Mouse (Mus musculus) layer of hippocampus, adult 9-10 months (tissue): ENCODE measurements around the gene Higd1a.

Experiments used
- DNase-seq: peaks from one replicate; pipeline ENCODE4 v3.0.0; 2022; ENCODE audit warnings: low spot score

The Higd1a gene

DNA sequence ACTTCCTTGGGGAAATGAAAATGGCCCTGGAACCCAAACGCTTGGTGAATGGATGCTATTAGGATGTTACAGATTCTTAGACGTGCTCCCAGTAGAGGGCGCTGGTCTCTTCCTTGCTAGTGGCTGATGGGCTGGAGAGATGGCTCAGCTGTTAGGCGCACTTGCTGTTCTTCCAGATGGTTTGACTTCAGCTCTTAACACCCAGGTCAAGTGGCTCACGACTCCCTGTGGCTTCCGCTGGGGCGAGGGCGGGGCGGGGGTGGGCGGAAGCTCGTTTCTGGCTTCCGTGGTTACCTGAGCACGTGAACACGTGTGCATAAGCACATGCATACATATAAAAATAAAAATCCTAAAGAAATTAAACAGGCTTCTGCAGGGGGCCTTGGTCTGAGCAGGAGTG, 22.7 kb upstream of the Higd1a start:
- no peak for DNase-seq

DNA sequence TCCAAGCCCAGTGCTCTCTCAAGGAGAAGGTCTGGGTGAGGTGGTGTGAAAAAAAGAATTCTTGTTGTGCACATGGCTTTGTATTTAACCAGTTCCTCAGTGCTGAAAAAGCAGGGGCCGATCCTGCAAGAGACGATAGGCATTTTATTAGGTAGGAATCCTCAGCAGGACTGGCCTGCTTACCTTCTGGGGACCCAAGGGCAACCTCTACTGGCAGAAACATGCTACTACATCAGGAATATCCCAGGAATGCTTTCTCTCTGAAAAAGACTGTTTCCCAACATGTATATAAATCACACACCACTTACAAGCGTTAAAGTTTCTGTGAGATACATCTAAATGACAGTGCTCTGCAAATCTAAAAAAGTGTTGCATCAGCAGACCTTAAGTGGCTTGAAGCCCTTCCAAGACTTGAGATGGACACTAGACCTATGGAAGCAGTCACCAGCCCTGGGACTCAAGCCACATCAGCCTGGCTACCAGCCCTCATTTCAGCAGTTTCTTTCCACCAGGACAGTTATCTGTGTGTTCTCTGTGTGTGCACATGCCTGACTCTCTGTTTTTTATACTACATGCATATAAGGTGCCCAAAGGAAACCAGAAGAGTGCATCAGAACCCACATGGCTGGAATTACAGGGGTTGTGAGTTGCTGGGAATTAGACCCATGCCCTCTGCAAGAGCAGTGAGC, 19.0 kb upstream of the Higd1a start:
- DNase-seq, result peak; percentile 78

DNA sequence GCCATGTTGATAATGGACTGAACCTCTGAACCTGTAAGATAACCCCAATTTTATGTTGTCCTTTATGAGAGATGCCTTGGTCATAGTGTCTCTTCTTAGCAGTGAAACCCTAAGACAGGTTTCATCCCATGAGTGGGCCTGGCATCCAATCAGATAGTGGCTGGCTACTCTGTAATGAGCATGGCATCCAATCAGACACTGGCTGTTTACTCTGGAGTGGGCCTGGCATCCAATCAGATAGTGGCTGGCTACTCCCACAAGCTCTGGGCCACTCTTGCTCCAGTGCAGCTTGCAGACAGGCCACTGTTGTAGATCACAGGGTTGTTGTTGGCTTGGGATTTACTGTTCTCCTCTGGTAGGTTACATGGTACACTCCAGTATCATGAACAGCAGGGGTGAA, 15.4 kb upstream of the Higd1a start:
- DNase-seq, result no peak

DNA sequence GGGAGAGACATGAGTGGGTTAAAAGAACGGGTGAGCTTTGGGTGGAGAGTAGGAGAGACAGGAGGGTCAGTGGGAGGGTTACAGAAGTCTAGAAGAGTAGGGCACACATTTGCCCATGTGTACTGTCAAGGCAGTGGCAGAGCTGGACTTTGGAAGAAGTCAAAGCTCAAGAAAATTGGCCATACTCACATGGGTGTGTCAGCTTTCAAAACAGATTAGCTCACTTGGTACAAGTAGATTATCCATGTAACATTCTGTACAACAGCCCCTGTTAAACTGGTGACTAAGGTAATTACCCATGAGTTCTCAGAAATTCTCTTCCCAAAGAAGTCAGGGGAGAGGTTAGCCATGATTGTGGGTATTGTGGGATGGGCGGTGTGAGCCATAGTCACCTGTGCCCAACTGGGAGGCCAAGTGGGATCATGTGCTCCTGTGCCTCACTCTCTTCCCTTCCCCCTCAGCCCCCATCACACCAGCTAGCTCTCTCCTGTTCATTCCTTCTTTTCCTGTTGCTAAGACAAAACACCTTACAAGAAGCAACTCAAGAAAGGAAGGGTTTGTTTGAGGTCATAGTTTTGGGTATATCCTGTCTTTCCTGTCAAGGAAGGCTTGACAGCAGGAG, 14.0 kb upstream of the Higd1a start:
- DNase-seq, result no peak

DNA sequence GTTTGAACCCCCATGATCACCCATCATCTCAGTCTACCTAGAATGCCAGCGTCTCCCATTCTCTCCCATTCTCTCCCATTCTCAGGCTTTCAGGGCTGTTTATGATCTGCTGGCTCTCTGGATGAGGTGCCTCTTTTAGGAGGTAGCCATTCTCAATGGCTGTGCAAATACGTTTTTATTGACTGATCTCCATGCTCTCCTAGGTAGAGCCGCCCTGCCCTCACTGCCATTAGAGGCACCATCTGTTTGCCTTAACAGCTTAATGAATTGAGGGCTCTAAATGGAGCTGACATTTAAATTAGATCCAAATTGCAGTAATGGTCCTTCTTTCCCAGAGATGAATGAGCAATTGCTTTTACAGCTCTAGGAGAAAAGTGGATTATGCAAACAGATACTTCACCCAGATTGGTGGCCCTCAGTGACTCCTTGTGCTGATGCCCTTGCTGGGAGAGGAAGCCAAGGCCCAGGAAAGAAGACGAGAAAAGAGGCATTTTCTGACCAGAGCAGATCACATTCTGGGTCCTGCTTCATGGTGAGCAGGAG, 11.9 kb upstream of the Higd1a start:
- DNase-seq, result no peak

DNA sequence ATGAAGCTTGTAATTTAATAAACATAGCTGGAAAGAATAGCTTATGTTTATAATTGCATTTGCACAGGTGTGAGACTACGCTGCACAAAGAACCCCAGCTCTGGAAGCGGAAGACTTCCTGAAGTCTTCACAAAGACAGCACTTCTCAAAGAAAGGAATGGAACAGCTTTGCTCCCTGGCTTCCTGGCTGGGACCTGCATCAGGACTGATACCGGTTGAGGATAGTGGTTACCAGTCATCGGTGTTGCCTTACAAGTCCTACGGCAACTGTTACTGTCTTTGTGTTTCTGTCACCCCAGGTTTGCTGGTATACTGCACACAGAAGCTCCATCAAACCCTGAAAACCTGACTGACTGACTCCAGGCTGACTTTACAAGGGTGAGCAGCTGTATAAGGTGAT, 11.3 kb upstream of the Higd1a start:
- no peak for DNase-seq

DNA sequence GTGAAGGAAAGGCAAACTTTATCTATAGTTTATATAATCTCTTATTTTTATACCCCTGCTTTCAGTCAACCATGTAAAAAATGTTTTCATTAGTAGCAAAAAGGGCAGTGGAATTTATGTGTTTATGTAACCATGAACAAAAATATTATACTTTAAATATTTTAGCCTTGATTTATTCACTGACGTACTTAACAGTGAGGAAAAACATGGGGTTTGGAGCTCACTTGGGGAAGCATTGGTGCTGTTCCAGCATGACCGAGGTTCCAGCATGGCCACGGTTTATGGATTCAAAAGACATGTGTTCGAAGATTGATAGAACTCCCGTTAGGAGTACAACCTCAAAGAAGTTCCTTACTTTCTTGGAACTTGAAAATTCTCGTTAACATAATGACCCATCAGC, 10.1 kb upstream of the Higd1a start:
- DNase-seq, result no peak

DNA sequence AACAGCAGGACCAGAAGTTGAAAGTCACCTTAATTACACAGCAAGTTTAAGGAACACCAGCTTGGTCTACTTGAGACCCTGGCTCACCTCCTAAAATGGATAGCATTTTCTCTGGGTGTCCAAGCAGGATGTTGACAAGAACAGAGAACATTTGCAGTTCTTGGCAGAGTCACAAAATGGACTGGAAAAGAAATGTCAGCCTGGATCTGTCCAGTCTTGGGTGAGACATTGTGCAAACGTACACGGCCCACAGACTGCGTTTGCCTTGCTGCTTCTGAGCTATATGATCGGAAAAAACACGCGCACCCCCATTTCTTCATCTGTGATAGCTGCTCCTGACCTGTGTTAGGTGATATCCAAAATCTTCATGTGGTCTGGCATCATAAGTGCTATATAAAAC, 9.5 kb upstream of the Higd1a start:
- DNase-seq, result no peak

DNA sequence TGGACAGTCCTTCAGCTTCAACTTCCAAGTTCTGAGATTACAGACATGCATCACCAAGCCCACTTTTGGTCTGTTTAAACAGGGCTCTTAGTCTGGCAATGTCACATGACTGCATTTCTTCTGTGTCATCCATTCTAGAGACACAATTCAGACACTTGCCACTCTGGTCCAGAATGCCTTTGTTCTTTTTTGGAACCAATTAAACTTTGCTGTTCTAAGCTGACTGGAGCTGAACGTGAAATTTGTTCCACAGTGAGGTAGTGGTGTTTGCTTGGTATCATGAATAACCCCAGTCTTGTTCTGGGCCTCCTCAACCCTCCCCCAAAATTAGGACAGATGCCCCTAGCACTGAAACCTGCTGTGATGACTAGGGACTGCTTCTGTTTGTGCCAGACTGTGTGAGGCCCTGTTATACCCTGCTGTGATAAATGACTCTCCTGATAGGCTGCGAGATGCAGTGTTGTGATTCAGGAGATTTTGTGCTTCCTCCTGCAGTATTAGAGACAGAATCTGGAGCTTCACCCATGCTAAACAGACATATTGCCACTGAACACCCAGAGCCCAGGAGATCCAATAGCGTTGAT, 7.4 kb upstream of the Higd1a start:
- DNase-seq, result no peak

DNA sequence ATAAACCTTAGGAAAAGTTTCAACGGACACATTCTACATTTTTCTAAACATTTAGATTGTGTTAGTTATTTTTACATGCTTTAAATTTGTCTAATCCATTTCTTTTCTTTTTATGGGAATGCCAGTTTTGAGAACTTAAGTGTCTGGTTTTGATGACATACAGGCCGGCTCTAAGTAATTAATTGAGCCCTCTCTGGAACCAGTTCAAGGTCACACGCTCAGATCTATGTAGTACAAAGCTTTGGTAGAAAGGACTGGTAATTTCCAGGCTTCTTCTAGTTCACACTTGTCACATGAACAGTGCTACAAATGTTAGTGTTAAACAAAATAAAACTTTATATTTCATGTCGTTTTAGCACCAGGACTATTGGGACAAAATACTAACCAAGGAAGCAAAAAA, 6.7 kb upstream of the Higd1a start:
- no peak for DNase-seq

DNA sequence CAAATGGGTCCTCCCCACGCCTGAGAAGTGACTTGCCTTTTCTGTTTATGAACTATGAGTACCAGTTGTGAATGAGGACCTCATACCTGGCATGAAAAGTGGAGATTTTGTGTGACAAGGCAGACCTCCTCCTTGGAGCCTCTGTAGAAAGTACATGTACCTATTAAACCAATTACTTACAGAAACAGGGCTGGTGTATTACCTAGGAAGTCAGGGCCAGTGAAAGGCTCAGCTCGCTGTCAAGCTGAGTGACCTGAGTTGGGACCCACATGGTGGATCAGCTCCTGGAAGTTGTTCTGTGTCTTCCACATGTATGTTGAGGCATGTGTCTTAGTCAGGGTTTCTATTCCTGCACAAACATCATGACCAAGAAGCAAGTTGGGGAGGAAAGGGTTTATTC, 2.8 kb upstream of the Higd1a start:
- DNase-seq, result no peak

DNA sequence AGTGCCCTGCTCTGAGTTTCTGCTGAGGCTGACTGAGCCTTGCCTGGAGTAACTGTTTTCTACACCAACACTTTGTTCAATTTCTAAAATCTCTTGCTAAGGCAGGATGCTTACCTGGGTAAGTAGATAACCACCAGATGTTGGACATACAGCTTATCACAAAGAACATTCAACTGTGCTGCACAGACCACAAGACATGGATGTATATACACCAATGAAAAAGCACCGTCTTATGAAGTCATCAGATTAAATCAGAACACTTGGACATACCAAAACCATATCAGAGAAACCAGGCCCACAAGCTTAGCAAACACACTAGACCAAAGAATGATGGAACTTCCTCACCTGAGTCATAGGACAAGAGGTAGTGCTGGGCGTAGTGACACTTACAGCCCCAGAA, 1.2 kb upstream of the Higd1a start:
- DNase-seq, result no peak

DNA sequence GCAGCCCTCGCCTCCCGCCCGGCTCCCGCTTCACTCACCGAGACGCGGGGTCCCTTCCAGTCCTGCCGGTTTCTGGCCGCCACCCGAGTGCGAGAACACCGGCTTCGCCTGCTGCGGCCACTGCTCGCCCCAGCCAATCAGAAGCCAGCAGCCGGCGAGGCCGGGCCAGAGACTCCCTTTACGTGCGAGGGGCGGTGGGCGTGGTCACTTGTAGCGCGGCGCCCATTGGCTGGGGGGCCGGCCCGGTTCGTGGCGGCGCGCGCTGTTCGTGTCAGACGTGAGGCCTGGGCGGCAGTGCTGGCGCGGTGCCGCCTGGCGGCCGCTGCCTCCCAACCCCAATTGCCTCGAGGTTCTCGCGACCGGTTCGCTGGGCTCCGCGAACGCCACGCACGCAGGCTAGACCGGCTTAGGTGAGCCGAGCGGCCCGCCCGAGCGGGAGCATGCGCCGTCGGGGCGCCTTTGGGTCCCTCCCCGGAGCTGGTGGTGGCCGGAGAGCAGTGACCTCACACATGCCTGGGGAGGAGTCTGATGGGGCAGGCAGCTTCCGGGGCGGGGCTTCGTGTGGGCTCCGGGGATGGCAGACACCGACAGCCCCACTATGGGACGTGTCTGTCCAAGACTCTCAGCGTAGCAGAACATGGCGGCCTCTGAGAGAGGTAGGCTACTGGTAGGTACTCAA, 549 bp downstream of the Higd1a start:
- peak; percentile 93 for DNase-seq

DNA sequence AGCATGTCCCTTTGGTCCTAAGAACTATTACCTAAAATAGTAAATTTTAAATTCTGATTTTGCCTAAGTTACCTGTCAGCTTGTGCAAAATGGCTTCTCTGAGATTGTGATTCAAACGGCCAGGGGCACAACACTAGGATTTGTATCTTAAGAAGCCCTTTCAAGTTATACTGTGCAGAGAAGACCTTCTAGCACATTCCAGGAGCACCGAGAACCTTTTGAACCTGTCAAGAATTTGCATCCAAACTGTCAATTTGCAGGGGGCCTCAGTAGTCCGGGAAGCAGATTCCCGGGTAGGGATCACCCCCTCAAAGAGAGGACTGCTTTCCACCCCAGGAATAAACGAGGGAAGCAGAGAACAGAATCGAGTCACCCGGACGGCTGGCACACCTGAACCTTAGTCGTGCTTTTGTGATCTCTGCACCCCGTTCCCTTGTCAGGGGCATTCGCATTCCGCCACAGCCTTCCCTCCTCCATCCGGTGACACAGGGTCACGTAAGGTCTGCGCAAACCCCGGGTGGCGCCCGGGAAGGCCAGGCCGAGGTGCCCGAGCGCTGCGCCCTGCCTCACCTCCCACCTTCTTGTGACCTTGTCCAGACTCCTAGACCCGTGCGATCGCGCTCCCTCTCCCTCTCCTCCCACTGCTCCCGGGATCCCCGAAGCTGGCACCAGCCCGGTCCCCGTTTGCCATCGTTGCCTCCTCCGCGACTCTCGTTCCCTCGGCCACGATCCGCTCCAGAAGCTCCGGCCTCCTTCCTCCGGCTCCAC, 1.3 kb downstream of the Higd1a start:
- DNase-seq, result no peak

DNA sequence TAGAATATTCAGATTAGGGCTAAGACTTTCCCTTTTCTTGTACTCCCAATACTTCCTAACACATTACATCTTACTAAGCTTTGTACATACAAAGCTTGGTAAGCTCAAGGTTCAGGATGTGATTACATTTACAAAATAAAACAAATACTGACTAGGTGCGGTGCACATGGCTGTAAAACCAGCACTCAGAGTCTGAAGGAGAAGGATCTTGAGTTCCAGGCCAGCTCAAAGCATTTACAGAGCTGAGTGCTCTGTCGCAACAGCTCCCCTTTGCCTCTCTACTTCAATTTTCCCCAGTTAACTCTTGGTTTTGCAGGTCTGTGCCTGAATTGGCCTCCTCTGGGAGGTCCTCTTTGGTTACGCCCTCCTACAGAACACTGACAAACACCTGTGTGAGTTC, 3.9 kb downstream of the Higd1a start:
- no peak for DNase-seq

DNA sequence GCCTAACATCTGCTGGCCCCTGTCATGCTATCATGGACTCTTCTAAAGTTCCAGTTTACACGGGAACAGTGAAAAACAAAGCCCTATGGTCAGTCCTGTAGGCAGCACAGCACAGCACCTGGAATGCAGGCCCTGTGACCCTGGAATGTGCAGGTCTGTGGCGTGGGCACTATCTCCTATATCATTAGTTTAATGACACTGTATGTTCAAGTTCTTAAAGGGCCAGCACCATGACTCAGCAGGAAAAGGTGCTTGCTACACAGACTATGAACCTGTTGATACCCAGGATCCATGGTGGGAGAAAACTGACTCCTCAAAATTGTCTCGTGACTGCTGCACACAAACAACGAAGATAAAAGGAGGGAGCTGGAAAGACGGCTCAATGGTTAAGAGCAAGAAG, 10.3 kb downstream of the Higd1a start:
- no peak for DNase-seq

DNA sequence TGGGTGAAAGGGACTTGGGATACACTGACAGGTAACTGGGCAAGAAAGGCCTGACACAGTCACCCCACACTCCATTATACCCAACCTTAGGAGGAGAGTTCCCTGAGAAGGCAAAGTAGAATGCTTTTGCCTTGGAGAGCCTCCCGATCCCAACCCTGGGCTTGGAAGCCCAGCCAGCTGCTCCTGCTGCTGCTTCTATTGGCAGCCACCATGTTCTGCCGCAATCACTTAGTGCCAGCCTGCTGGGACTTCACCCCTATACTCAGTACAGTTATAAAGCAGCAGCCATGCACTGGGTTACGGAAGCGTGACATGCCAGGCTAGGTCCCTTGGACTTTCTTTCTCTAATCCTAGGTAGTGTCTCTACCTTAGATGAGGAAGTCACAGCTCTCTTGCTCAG, 11.0 kb downstream of the Higd1a start:
- no peak for DNase-seq

DNA sequence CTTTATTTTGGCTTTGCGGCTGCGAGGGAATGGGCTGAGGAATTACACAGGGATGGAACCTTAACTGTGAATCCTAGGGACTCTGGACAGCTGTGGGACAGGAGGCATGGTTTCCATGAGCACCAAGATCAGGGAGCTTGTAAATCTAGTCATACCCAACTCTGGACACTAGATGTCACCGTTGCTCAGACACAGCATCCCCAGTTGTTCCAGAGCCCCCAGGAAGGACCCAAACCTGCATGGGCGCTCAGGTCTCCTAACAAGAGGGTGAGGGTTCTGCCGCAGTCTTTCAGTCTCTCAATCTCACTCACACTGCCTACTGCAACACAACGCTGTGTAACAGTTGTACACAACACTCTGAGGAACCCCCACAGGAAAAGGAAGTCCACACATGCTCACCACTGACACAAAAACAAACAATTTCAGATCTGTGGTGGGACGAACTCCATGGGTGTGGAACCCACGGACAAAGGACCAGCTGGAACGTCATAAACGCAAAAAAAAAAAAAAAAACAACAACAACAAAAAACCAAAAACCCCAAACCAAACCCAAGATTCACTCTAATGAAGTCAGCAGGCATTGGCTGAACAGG, 11.5 kb downstream of the Higd1a start:
- DNase-seq, result no peak

DNA sequence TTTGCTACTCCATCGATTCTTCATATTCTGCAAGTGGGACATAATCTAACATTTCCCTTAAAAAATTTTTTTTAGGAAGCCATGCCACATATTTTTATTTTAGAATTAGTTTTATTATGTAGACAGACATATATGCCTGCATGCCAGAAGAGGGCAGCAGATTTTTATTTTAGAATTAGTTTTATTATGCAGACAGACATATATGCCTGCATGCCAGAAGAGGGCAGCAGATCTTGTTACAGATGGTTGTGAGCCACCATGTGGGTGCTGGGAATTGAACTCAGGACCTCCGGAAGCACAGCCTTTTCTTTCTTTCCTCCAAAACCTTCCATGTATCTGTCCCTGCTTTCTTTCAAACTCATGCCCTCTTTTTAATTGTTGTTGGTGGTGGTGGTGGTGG, 15.2 kb downstream of the Higd1a start:
- no peak for DNase-seq

DNA sequence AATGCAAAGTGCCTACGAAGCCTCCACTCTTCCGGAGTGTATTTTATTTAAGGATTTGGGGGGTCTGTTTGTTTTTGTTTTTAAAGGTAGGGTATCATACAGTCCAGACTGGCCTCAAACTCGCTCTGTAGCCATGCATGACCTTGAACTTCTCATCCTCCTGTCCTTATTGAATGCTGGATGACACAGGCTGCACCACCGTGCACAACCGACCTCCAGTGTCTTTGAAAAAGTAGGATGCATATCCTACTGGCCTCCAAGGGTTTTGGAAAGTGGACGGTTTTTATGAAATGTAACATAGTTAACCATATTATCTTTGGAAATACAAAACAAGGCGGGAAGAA, 18.6 kb downstream of the Higd1a start:
- no peak for DNase-seq

DNA sequence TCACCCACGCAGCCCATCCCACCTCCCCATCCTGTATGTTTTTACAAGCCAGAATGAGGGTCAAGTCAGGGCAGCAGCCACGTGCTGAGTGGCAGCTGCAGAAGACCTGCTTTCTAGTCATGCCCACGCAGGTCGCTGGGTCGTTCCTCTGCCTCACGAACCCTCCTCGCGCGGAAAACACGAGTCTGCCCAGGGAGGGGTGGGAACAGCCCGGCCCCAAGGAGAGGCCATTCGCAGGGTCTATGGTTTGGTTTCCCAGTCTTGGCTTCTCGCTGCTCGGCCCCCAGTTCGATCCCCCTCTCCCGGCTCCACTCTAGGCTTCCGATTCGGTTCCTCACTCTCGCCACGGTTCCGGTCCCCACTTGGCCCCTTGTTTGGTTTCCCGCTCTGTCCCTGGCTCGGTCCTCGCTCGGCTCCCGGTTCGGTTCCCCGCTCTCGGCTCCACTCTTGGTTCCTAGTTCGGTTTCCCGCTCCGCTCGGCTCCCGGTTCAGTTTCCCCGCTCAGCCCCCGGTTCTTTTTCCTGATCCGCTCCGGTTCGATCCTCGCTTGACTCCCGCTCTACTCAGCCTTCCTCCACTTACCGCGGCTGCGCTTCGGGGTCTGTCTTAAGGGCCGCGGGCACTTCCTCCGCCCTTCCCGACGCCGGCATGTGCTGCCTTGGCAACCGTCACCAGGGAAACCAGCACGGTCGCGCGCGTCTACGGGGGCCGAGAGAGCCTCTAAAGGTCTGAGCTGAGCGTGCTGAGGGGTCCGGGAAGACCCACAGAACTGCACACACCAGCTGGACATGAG, 19.1 kb downstream of the Higd1a start, which contains the start of gene Ccdc13:
Gene Ccdc13, minus strand, starts transcription at position 633 of the 793 bp plus-strand sequence.
- no peak for DNase-seq
